Mouse (Mus musculus) lung, postnatal 14 days (tissue): ENCODE data around the gene Tmco3.
A peak's percentile ranks its signal among the peaks of the same experiment; 100 is the strongest.

Experiments used
- DNase-seq: peaks from one replicate; pipeline ENCODE4 v3.0.0; 2021

The Tmco3 gene

DNA sequence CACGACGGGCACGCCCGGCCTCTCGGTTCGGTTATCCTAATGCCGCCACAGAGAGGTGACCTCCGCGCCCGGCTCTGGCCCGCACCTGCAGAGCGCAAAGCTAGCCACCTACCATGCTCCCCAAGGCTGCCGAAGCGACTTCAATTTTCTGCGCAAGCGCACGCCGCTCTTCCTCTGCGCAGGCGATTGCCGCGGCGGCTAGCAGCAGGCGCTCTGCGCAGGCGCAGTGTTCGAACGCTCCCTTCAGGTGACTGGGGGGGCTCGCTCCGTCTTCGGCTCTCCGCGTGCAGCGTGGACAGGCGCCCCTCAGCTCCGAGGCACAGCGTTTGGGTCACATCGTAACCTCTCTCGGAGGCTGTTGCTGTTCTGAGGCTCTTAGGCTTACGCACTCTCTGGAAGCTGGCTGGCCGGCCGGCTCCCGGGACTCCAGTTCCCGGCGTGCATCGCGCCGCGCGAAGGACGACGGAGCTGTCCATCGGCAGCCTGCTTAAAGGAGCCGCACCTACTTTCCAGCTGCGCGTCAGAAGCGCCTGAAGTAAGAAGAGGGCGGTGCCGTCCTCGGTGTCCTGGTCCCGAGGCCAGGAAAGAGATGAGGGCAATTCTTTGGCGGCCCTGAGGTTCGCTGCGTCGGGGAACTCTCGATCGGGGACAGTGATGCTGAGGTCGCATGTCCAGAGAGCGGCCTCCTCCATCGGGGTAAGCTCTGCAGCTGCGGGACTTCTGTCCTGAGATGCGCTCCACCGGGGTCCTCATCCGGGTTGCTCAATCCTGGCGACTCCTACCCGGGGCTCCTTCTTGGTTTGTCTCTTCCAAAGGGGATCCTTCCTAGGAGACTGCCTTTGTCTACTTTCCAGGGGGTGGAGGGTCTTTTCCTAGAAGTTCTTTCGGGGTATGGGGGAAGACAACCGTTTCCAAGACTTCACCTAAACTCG is at the start of gene Tmco3, which contains the start of gene Dcun1d2:
TSS of gene Tmco3 (plus strand) at position 499 of the 932 bp plus-strand sequence.
TSS of gene Dcun1d2 (minus strand) at position 440 of the 932 bp plus-strand sequence.
- DNase-seq: peak; percentile 97

DNA sequence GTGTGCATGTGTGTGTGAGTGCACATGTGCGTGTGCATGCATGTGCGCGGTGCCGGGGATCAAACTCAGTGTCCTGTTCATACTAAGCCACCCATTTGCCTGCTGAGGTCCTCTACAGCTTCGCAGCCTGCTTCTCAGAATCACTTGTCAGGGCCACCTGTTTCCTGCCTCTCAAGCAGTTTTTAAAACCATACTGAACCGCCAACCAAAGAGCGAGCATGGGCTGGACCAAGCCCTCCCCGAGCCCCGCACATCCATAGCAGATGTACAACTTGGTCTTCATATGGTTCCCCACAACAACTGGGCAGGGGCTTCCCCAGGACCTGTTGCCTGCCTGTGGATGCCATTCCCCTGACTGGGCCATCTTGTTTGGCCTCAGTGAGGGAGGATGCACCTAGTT is 47.9 kb upstream of the Tmco3 start:
- DNase-seq: no peak

- DNase-seq: peak; percentile 43
Measured at GRCm38 (mm10) chr8:13240691-13241090, 47.3 kb upstream of the Tmco3 start.

DNA sequence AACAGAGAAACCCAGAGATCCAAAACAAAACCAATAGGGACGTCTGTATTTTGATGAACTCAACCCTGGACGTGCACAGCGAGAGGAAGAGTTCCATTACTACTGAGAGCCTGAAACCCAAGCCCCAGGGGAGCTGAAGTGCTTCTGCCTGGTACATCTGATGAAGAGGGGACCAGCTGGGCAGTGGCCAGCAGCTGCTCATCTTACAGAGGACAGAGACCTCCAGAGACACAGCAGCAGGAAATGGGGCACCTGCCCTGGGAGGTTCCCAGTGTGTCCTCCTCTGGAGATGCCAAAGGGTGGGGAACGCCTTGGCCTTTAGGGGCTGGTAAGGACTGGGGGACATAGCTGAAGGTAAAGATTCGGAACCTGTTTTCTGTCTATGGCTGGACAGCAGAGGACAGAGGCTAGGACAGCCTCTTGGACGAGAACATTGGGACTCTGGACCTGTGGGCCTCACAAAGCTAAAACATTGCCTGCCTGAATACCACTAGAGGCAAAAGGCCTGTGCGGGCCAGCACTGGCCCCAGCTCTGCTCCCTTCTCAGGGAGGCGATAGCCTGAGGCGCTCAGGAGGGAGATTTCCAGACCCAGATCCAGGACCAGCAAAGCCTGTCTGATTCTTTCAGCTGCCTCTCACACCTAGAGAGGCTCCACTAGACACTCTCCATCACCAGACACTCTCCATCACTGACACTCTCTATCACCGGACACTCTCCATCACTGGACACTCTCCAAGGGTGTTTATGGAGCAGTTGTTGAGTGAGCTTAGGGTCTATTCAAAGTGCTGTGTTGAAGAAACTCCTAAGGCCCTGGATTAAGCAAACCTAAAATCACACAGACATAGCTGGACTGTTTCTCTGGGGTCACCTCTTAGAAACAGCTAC is 44.8 kb upstream of the Tmco3 start:
- no peak for DNase-seq

GRCm38 (mm10) chr8:13244343-13244880 is 43.6 kb upstream of the Tmco3 start:
- no peak for DNase-seq

DNA sequence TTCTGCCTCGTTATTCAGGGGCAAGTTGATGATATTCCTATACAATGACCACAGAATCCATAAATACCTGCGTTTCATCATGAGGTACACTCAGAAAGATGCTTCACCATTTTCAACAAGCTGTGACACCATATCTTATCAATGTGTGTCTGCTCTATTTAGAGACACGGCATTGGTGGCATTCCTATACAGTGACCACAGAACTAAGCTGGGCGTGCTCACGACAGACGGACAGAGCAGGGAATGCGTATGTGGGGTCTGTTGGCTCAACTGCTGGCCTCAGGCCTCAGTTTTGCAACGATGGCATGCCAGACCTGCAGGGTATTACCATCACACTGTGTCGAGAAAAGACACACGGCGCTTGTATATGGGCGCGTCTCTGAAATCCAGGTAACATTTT is 35.2 kb upstream of the Tmco3 start:
- no peak for DNase-seq

- DNase-seq: no peak
Measured at GRCm38 (mm10) chr8:13253413-13253812, 34.6 kb upstream of the Tmco3 start.

GRCm38 (mm10) chr8:13254019-13254418 is 34.0 kb upstream of the Tmco3 start, which contains the start of gene Adprhl1:
TSS of gene Adprhl1 (minus strand) at chr8:13254162.
- peak; percentile 80 for DNase-seq

- DNase-seq: no peak
Measured at GRCm38 (mm10) chr8:13263376-13263775, 24.6 kb upstream of the Tmco3 start.

GRCm38 (mm10) chr8:13267566-13267965 is 20.4 kb upstream of the Tmco3 start:
- peak; percentile 39 for DNase-seq

GRCm38 (mm10) chr8:13272834-13273233 is 15.2 kb upstream of the Tmco3 start:
- no peak for DNase-seq

- DNase-seq: no peak
Measured at GRCm38 (mm10) chr8:13276941-13277447, 11.0 kb upstream of the Tmco3 start.

- no peak for DNase-seq
Measured at GRCm38 (mm10) chr8:13283200-13283599, 4.8 kb upstream of the Tmco3 start.

DNA sequence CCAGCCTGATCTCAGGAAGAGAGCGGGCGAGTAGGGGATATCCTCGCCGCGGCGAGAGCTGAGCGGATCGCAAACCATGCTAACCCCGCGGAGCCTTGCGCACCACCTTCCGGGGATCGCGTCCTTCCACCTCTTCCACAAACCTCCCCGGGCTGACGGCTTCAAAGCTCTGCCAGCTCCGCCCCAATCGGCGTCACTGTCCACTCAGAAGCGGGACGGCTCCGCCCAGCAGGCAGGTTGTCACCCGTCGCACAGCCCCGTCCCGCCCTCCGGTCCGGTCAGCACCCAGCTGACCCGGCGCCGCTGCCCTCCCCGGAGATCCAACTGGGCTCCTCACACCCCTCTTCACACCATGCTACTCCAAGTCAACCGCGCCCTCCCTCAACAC is 692 bp upstream of the Tmco3 start:
- DNase-seq: peak; percentile 91

- no peak for DNase-seq
Measured at GRCm38 (mm10) chr8:13288646-13289045, 656 bp downstream of the Tmco3 start.

DNA sequence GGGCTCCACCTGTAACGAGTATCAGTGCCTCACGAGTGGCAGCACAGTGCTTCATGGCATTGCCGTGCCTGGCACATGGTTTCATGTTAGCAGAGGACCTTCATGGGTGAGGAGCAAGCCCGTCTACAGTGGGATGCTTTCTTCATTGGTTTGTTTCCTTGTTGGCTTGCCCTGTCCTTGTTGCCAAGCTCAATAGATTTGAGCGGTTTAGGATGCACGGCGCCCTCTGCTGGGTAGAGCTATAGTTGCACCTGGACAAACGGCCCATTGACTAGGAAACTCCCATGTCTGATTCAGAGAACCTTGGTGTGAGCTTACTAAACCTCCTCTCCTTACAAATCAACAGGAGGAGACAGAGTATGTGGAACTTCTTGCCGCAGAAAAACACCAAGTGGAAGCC is 4.4 kb downstream of the Tmco3 start:
- DNase-seq: peak; percentile 82

GRCm38 (mm10) chr8:13293677-13294470 is 5.9 kb downstream of the Tmco3 start:
- no peak for DNase-seq

DNA sequence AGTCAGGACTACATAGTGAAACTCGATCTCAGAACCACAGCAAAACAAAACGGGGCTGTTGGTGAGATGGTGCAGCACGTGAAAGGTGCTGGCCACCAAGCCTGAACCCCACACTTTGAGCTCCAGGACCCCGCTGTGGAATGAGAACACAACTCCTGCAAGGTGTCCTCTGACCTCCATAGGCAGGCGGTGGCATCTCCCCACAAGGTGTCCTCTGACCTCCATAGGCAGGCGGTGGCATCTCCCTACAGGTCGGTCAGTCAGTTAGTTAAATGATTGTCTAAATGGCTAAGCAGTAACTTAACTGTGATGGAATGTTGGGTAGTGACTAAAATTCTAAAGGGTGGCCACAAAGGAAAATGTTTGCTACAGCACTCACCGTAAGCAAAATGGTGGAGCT is 11.6 kb downstream of the Tmco3 start:
- DNase-seq: no peak

DNA sequence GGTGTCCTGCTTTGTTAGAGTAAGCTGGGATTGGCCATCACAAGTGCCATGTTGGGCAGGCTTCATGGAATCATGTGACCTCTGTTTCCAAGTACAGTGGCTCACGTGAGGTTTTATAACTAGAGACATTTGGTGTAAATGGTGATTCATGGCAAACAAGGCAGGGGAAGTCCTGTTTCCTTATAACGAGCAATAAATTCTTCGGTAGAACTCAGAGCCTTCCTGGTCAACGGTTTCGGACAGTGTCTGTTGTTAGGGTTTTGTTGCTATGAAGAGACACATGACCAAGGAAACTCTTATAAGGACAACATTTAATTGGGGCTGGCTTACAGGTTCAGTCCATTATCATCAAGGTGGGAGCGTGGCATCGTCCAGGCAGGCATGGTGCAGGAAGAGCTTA is 13.0 kb downstream of the Tmco3 start:
- DNase-seq: no peak

DNA sequence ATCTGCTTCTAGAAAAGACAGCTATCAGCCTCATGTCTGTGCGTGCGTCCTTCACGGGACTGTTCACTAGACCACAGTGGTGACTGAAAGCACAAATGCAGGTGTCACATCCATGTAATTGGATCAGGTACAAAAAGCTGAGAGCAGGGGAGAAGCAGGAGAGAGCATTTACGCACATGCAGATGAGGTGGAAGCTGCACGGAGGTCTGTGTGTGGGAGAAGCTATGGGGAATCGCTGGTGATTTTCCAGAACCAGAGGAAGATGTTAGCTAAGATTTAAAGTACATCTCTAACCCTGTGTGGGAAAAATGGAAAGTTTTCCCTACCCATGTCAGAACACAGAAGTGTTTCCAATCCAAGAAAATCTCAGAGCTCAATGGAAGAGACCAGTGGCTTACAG is 17.5 kb downstream of the Tmco3 start:
- DNase-seq: no peak

DNA sequence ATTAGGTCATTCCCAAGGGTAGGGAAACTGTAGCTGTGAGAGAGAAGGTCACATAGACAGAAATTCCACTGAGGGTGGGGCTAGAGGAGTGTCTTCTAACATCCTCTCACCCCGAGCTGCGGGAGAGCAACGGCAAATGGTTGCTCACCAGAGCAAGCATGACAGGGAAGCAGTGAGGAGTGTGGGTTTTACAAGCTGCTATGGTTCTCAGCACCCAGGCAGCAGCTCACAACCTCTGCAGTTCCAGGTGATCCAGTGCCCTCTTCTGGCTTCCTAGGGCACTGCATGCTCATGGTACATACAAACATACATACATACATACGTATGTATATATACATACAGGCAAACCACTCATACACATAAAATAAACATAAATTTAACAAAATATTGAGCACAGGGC is 17.9 kb downstream of the Tmco3 start:
- DNase-seq: no peak

- no peak for DNase-seq
Measured at GRCm38 (mm10) chr8:13306309-13306909, 18.4 kb downstream of the Tmco3 start.
